12 mouse cellular contexts compared by ENCODE assay signal in genomic region chr10:30085059-30085458, GRCm38 (mm10).
DNase-seq lines count a peak whose midpoint lies in the region.
"Had no signal": no experiment of that assay in that cellular context is flagged by ENCODE, and none has a peak within 500 bp of the region (broad histone marks: within the 10 kb centered on the region; RNA-seq: fewer than 3 reads in every experiment).

No protein-coding gene starts in this region.

- DNase-seq in adrenal gland, adult (ENCODE audit: inconsistent age in 2 of 2, low spot score in 1 of 2), result peak; percentile 65 to 72
- no peak for DNase-seq in adrenal gland, adult 18-20 months (ENCODE audit: low spot score in 2 of 2)
- peak; percentile 7 for DNase-seq in cerebellum, postnatal 25 days
- DNase-seq in cerebellum, adult 9-11 months, result no peak
- DNase-seq in kidney, adult 18-20 months, result peak; percentile 6
- DNase-seq in kidney, adult 8-10 months, result no peak
- peak; percentile 59 to 60 for DNase-seq in adrenal gland, postnatal 36 days
- DNase-seq in thymus, postnatal 14 days, result no peak
- DNase-seq: cerebellum, adult 2 months; forebrain, postnatal 0 days; gastrocnemius, postnatal 14 days; heart, postnatal 36 days had no signal

Comparison
In these comparisons a context has a peak if more than half of its experiments do, and no peak if none do; other contexts are left out.
1. DNase-seq: peak in adrenal gland, adult (2 of 2), cerebellum, postnatal 25 days (2 of 2), kidney, adult 18-20 months (single experiment) and adrenal gland, postnatal 36 days (2 of 2); none in adrenal gland, adult 18-20 months (0 of 2), cerebellum, adult 9-11 months (single experiment), kidney, adult 8-10 months (0 of 2) and thymus, postnatal 14 days (single experiment).